Mouse (Mus musculus): ENCODE data around the gene Bcl2l1.

- TF ChIP-seq POLR2A (IDR thresholded peaks at IDR 0.05; ENCODE audit: low read depth, low read length) (no peak), CTCF (IDR thresholded peaks at IDR 0.05; ENCODE audit: borderline replicate concordance, insufficient read depth, low read length) (no peak)
Observed at GRCm38 (mm10) chr2:152810158-152810941, 21.2 kb downstream of the Bcl2l1 start.

All from embryonic fibroblast, embryonic 13.5 days (primary cell).